Mouse (Mus musculus) T-cell, adult 2 months (primary cell): ENCODE results near the gene Lrrc41.

Experiments
- DNase-seq: peaks from one replicate; pipeline ENCODE4 v3.0.0; 2022; ENCODE audit warnings: low spot score

Gene Lrrc41

DNA sequence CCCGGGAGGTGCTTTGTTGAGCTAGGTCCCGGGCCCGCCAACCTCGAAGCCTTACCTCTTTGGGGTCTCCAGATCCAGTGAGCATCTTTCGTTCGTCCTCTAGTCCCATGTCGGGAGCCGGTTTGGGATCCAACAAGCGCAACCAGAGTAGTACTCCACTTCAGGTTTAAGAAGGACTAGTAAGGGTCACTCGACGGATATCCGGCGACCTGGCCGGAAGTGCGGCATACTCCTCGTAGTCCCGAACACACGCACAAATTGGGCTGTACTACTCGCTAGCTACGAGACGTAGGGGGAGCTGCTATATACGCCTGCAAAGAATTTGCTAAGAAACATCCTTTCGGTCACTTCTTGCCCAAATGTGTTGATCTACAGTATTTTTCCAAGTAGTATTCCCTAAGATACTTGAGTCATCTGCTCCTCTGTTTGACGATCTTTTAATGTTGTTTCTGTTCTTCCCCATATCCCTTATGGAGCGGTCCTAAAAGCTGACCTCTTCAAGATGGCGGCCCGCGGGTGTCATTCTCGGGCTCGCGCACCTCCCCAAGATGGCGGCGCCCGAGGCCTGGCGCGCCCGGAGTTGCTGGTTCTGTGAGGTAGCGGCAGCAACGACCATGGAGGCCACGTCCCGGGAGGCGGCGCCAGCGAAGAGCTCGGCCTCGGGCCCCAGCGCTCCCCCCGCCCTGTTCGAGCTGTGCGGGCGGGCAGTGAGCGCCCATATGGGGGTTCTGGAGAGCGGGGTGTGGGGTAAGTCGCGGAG is at the start of gene Lrrc41, which contains the start of gene Uqcrh:
Gene Lrrc41 (plus strand): TSS at position 409 of the 760 bp plus-strand sequence.
Gene Uqcrh (minus strand): TSS at position 211 of the 760 bp plus-strand sequence.
- peak; percentile 93 for DNase-seq

DNA sequence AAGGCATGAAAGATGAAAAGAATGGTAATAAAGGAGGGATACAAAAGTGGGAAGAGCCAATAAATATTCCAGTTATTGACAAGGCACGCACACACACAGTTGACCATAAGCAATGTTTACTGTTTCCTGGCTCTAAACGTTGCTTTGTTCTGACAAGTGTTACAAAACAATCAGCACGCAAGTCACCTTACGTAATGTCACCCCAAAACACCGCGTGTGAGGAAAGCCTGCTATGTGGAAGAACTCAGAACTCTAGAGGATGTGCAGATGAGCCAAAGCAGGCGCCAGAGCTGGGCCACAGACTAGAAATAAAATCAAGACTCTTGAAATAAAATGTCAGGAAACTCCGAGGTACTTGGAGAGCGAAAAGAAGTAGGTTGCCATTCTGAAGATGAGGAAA is 42.2 kb upstream of the Lrrc41 start:
- DNase-seq, result no peak

DNA sequence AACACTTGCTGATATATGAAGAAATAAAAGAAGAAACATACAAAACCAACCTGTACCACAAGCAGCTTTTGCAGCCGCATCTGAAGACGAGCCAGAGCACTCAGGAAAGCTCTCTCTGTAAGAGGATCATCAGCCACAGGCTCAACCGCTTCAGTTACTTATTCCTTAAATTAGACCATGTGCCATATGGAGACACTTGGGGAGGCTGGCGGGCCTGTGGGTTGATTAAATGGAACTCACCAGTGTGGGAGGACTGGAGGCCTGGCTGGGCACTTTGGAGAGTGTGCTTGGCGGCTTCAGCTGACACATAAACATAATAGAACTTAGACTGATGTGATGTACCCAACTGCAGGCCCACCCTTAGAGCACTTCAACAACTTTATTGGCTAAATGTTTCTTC is 41.7 kb upstream of the Lrrc41 start:
- no peak for DNase-seq

DNA sequence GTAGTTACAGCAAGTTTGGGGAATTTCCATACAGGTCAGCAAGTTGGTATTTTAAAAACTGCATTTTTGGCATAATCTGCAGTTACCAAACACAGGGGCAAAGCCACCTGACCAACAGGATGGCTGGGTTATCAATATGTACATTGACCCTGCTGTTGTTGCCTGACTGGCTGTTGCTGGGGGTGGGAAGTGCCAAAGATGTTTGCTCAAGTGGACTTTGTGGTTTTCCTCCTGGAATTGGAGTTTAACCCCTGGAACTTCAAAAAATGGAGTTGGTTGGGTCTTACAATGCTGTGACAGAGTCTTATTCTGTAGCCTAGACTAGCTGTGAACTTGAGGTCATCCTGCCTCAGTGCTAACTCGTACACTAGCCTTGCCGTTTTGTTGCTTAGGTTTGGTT is 34.6 kb upstream of the Lrrc41 start:
- DNase-seq, result no peak

DNA sequence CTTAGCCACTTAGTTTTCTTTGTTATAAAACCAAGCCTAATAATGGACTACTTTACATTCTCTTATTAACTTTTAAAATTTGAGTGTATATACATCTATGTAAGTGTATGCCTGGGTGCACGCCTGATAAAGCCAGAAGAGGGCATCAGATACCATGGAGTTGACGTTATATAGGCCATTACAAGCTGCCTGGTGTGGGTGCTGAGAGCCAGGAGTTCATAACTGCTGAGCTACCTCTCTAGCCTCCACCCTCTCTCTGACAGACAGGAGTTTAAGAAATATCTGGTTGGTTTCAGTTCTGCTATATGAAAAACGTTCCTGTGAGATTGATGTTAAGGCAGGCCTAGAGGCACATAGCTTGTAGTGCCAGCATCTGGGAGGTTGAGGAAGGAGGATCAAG is 32.9 kb upstream of the Lrrc41 start:
- DNase-seq, result peak; percentile 5

DNA sequence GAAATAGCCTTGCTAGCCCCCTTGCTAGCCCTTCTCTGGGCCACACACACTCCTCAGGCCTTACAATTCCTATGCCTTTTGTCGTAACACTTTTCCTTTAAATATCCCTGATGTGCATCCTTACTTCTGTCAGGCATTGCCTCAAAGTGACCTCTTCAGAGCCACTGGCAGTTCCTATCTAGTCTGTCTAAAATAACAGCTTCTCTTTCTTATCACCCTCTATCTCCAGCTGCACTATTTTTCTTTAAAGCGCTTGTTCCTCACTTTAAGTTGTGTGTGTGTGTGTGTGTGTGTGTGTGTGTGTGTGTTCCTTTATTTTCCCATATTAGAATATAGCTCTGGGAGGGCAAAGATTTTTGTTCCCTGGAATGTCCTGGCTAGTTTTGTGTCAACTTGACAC is 28.5 kb upstream of the Lrrc41 start:
- DNase-seq, result no peak

DNA sequence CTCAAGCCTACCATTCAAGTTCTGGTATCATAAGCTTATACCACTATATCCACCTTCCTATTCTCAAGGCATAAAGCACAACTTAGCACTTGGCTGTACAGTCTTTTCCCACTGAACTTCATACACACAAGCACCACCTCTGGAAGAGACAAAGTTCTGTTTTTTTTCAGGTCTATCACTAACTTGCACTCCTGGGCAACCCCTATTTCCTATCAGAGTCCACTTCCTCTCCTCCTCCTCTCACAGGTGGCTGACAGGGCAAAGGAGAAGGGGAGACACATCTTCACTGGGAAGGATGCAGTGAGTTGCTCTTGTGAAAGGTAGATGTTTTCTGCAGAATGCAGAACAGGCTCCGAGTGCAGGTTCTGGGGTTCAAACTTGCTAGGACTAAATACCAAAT is 27.4 kb upstream of the Lrrc41 start:
- no peak for DNase-seq

DNA sequence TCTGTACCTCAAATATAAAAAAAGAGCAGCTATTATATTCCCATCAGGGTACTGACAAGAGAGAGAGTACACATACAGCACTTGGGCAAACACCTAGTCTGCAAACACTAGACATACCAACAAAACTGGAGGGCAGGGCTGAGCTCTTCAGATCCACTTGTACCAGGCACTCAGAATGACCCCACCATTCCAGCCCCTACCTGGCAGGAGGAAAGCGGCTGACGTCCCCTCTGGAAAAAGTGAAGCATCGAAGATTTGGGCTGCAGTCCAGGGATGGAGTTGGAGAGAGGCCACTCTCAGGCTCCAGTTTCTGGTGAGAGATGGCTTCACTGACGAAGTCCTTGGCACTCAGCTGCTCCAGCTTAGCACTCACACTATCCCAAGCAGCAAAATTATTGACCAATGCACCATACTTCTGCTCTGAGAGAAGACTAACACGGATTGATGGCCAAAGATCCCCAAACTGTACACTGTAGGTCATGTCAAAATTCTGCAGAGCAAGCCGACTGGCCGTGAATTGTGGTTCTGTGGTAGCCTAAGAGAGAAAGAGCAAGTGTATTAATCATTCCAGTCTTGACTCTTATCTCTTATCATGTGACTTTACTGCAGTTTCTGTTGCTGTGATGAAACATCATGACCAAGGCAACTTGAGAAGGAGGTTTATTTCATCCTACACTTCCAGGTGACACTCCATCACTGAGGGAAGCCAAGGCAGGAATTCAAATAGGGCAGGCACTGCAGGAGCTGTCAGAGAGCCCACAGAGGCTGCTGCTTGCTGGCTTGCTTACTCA is 26.7 kb upstream of the Lrrc41 start:
- no peak for DNase-seq

DNA sequence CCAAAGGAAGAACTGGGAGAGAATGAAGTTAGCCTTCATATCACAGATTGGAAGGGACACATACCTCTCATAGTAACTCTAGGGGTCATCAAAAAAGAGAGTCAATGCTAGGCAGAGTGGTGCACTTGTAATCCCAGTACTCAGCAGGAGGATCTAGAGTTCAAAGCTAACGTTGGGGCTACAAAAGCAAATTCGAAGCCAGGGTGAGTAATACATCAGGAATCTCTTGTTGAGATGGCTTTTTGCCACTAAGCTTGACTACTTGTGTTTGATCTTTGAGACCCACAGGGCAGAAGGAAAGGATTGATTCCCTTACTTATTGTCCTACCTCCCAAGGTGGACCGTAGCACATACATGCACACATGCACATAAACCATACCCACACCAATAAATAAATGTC is 25.9 kb upstream of the Lrrc41 start:
- no peak for DNase-seq

DNA sequence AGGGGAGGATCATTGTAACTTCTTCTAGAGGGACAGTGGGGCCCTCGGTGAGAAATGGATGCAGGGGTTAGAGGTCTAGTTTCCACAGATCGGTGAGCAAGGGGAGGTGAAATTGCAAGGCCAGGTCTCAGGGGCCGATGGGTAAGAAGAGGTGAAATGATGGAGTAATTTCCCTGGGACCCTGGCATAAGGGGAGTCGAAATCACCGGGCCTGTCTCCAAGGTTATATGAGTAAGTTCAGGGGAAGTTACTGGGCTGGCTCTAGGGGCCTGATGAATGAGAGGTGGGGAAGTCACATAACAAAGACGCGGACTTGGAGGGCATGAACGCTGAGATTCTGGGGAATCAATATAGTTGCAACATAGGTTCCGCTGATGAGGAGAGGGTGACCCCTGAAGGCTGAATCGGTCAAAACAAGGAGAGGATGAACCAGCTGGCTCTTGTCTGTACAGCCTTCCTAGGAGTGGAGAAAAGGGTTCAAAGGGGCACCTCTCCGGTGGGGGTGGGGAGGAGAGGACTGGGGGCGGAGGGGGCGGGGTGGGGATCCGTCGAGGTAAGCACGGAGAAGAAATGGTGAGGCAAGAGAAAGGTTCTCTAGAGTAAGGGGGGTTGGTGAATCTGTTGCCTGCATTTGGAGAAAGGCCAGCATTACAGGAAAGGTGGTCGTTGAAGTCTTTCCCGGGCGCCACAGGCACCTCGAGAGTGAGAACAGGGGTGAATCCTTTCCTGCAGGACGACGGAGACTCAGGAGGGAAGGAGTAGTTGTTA is 22.4 kb upstream of the Lrrc41 start:
- peak; percentile 60 for DNase-seq

DNA sequence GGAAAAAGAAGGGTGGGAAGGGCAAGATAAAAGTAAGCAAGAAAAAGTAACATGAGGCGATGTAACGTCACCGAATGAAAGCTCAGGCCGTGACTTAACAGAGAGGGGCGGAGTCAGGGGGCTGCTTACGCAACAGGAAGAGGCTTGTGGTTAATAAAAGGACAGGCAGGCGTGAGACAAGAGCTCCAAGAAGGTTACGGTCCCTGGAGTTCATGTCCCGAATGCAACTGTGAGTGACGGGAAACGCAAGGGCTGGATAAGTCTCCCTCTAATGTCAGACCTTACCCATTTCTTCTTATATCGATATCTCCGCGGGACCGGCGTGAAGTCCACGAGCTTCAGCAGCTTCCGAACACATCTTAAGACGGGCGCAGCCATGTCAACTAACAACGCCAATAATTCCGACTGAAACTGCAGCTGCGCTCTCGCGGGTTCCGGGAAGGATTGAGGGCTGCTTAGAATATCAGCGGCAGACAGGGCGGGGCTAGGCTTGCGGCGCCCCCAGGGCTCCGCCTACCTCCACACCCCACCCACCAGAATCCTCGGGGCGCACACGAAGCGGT is 21.6 kb upstream of the Lrrc41 start, which contains the start of gene Nsun4:
Gene Nsun4 (minus strand): TSS at position 478 of the 563 bp plus-strand sequence.
- peak; percentile 96 for DNase-seq

DNA sequence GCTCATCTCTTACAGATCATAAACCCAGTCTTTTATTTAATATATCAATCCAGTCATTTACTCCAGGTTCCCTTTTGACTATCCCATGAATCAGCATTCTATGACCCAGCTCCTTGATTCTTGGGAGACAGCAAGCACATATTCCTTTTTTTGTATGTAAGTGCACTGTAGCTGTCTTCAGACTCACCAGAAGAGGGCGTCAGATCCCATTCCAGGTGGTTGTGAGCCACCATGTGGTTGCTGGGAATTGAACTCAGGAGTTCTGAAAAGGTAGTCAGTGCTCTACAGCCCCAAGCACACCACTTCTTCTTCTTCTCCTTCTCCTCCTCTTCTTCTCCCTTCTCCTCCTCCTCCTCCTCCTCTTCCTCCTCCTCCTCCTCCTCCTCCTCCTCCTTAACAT is 17.5 kb upstream of the Lrrc41 start:
- no peak for DNase-seq

DNA sequence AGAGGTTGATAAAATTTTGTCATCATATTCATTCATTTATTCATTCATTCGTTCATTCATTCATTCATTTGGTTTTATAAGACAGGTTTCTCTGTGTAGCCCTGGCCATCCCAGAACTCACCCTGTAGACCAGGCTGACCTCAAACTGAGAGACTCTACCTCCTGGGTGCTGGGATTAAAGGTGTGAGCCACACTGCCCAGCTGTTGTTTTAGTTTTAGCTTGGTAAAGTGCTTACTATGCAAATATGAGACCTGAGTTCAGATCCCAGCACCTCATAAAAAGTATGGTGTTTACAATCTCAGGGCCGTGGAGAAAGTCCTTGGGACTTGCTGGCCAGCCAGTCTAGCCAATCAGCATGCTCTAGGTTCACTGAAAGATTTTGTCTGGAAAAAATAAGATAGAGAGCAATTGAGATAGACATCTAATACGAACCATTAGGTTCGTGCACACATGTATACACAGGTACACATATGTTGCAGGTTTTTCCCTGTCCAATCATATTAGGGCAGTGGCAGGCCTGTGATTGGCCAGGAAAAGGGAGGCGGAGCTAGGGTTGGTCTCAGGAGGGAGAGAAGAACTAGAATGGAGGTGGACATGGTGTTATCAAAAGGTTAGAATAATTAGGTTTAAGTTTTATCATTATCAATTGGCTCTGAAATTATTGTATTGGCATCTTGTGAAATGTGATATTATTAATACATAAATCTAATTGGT is 15.9 kb upstream of the Lrrc41 start:
- no peak for DNase-seq

DNA sequence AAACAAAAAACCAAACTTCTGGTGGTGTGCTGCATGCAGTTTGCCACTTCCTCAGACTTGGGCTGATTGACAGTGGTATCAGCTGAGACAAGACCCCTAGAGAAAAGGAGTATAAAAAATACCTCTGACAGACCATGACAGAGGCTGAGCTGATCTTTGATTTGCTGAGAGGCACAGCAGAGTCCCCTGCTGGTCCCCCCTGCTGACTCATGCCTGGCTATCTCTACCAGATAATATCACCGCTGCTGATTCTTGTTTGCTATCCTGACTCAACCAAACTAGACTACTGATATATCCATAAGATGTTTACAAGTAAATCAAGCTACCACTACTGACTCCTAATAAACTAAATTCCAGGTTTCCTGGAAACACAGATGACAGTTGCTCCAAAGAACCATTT is 11.2 kb upstream of the Lrrc41 start:
- DNase-seq, result no peak

DNA sequence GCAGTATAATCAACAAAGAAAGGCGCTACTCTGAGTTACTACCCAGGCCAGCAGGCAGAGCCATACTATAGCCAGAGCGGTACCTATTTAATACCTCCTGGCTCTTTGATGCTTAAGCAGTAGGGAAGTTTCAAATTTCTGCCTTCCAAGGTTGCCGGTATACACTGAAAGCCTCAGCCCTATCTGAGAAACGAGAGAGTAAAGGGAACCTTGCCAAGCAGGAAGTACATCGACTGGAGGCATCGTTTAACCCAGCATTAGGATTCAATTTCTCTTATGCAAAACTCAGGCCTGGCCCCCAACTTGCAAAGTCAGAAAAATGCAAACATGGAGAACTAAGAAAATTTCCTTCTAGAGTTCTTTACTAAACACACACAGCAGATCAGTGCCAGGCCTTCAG is 5.0 kb upstream of the Lrrc41 start:
- DNase-seq, result no peak

DNA sequence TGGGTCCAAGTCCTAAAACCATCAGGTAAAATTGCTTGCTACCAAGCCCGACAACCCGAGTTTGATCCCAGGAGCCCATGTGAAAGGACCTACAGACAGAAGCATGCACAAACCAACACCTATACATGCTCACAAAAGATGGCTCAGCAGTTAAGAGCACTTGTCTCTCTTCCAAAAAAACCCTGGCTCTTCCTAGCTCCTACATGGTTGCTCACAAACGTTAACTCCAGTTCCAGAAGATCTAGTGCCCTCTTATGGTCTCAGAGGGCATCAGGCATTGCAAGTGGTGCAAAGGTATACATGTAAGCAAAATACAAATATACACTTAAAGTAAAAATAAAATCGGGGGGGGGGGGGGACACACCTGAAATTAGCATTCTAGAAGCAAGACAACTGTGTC is 1.9 kb upstream of the Lrrc41 start:
- no peak for DNase-seq

DNA sequence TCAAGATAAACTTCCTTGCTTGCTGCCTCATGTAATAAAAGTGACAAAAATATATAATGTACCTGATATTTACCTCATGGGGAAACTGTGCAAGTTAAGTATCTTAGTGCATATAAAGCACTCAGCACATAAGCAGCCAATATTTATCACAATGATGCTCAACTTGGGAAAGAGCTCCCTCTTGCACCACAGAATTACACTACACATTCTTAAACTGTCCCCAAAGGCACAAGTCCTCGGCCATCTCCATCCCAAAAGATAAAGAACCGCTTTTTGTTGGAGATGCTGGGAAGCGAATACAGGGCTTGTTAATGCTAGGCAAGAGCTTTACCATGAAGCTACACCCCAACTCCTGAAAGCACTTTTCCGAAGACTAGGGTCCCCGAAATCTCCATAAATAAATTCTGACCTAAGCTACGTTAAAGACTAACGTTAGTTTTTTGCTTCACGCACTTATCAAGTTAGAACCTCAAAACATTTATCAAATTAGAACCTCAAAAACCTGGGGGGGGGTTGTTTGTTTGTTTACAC is 859 bp upstream of the Lrrc41 start:
- no peak for DNase-seq

DNA sequence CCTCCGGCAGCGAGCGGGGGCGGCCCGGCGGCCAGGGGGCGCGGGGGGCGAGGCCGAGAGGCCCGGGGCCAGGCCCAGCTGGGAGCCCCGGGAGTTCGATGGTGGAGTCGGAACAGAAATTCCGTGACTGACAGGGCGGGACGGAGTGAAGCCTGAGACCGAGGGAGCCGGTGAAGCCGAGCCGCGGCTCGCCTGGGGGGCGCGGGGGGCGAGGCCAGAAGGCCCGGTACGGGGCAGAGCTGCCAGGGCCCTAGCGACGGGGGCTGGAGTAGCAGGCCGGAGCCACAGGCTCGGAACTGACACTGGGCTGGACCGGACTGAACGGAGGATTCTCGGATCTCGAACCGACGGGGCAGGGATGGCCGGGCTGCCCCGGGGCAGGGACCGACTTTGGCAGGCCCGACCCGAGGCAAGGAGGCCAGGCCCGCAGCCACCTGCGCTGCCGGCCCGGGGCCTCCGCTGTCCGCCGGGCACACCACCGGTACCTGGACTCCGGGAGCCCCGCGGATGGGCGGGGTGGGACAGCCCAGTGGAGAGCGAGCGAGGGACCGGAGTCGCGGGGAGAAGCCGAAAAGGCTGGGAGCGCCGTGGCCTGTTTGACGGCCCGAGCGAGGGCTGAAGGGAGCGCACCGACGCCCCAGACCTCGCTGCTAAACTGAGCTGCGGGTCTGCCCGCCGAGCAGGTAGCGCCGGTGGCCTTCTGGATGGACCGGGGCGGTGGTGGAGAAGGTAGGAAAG is 731 bp downstream of the Lrrc41 start:
- DNase-seq, result peak; percentile 53

DNA sequence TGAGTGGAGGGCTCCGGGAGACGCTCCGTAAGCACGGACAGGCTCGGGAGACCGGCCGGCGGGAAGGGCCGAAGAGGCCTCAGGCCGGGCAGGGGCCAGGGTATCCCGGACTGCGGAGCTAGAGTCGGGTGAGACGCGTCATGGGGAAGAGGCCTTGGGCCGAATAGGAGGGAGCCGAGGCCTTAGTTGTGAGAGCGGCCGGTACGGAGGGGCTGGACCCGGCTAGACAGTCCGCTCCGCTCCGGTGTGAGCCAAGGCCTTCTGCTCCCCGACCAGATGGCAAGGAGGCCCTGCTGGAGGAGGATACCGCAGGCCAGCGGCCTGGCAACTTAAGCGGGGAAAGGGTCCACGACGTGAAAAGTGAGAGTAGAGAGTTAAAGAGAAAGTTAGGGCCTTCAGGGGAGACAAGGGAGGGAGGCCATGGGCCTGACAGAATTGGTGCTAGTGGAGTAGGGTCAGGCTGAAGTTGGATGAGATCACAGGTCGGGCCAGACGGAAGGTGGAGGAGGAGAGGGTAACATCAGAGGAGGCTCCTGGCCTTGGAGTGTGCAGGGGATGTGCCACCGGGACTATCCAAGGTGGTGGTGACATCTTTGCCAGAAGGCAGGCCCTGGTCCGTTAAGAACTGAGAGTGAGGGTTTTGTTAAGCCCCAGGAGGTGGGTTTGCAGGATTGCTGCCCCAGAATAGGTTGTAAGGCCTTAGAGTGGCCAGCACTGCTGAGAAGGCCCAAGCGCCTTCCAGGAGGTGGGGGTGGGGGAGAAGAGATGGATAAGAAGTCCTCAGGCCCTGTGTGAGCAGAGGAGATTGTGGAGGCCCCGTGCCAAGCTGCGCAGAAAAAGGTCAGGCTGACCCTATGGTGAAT is 1.5 kb downstream of the Lrrc41 start:
- DNase-seq, result no peak
